Mouse (Mus musculus): ENCODE results near the gene Fgfbp3. TPM values are rescaled to one million over a fixed set of nuclear protein-coding genes. Genes with fewer than 3 reads are reported as not detected.

Fgfbp3 gene
- total and polyA plus RNA-seq, 2 experiments from 2014 or later = 40.0 to 44.8 TPM

GRCm38 (mm10) chr19:36925671-36926552 lies 6.5 kb upstream of the Fgfbp3 start, which contains the start of gene Btaf1:
Btaf1 (plus strand) TSS chr19:36926079.
- DNase-seq (peak; percentile 95), ATAC-seq (peak; percentile 98)
- Histone ChIP-seq H3K9ac (peak within 1 kb of the TSS; percentile 87), H3K4me1 (ENCODE audit: insufficient read depth) (0 out of 2 replicates have a peak, but pooled peaks cover 7% of the 10 kb centered on the region), H3K9me3 (ENCODE audit: low read length) (no peaks in the 10 kb centered on the region), H3K4me2 (ENCODE audit: low read depth) (peak within 1 kb of the TSS; percentile 93), H3K4me3 (ENCODE audit: low read depth, low read length) (peak within 1 kb of the TSS; percentile 91), H3K27ac (ENCODE audit: low read depth, low read length) (peak within 1 kb of the TSS; percentile 95), H3K27me3 (ENCODE audit: insufficient read depth, low read length) (no peaks in the 10 kb centered on the region), H3K36me3 (ENCODE audit: insufficient read depth) (no peaks in the 10 kb centered on the region)
- 0% methylated on average over 84 of the region's 98 CpGs for WGBS
- peak; percentile 21; the same call in 1 of the 2 replicates for TF ChIP-seq CTCF (IDR thresholded peaks at IDR 0.05; ENCODE audit: low read depth)

GRCm38 (mm10) chr19:36922936-36923335 lies 3.5 kb upstream of the Fgfbp3 start:
- Histone ChIP-seq H3K4me1 (ENCODE audit: insufficient read depth) (0 out of 2 replicates have a peak, but pooled peaks cover 7% of the 10 kb centered on the region), H3K27me3 (ENCODE audit: insufficient read depth, low read length) (no peaks in the 10 kb centered on the region), H3K36me3 (ENCODE audit: insufficient read depth) (no peaks in the 10 kb centered on the region), H3K27ac (ENCODE audit: low read depth, low read length) (no peak overlapping the region), H3K9ac (no peak overlapping the region), H3K4me2 (ENCODE audit: low read depth) (no peak overlapping the region), H3K4me3 (ENCODE audit: low read depth, low read length) (no peak overlapping the region), H3K9me3 (ENCODE audit: low read length) (no peaks in the 10 kb centered on the region)
- DNase-seq = no peak
- WGBS = 56% methylated on average over 3 of the region's 3 CpGs
- ATAC-seq = no peak
- TF ChIP-seq CTCF (IDR thresholded peaks at IDR 0.05; ENCODE audit: low read depth) = no peak

GRCm38 (mm10) chr19:36922015-36922414 lies 2.6 kb upstream of the Fgfbp3 start:
- H3K9me3 ChIP-seq (ENCODE audit: low read length) = no peaks in the 10 kb centered on the region
- peak; percentile 63 for TF ChIP-seq CTCF (IDR thresholded peaks at IDR 0.05; ENCODE audit: low read depth)
- H3K9ac ChIP-seq = no peak overlapping the region
- H3K27me3 ChIP-seq (ENCODE audit: insufficient read depth, low read length) = no peaks in the 10 kb centered on the region
- DNase-seq (peak; percentile 59), ATAC-seq (no peak)
- no peak overlapping the region for H3K27ac ChIP-seq (ENCODE audit: low read depth, low read length)
- 23% methylated on average over 2 of the region's 2 CpGs for WGBS
- 0 out of 2 replicates have a peak, but pooled peaks cover 7% of the 10 kb centered on the region for H3K4me1 ChIP-seq (ENCODE audit: insufficient read depth)
- H3K4me3 ChIP-seq (ENCODE audit: low read depth, low read length) = no peak overlapping the region
- H3K4me2 ChIP-seq (ENCODE audit: low read depth) = no peak overlapping the region
- H3K36me3 ChIP-seq (ENCODE audit: insufficient read depth) = no peaks in the 10 kb centered on the region

- Histone ChIP-seq H3K36me3 (ENCODE audit: insufficient read depth) (no peaks in the 10 kb centered on the region), H3K4me1 (ENCODE audit: insufficient read depth) (no peaks in the 10 kb centered on the region), H3K9me3 (ENCODE audit: low read length) (no peaks in the 10 kb centered on the region), H3K27me3 (ENCODE audit: insufficient read depth, low read length) (no peaks in the 10 kb centered on the region), H3K9ac (peak overlapping the region; percentile 84), H3K4me2 (ENCODE audit: low read depth) (peak overlapping the region; percentile 79), H3K27ac (ENCODE audit: low read depth, low read length) (peak overlapping the region; percentile 84), H3K4me3 (ENCODE audit: low read depth, low read length) (peak overlapping the region; percentile 79)
- ATAC-seq = peak; percentile 94
- under 1% methylated on average over 75 of the region's 85 CpGs for WGBS
- peak; percentile 75 for TF ChIP-seq CTCF (IDR thresholded peaks at IDR 0.05; ENCODE audit: low read depth)
- peak; percentile 87 for DNase-seq
Measured at GRCm38 (mm10) chr19:36918441-36919301, 744 bp downstream of the Fgfbp3 start.

GRCm38 (mm10) chr19:36916876-36917389 lies 2.5 kb downstream of the Fgfbp3 start:
- TF ChIP-seq CTCF (IDR thresholded peaks at IDR 0.05; ENCODE audit: low read depth) = no peak
- H3K27ac ChIP-seq (ENCODE audit: low read depth, low read length) = no peak overlapping the region
- no peaks in the 10 kb centered on the region for H3K27me3 ChIP-seq (ENCODE audit: insufficient read depth, low read length)
- no peak overlapping the region for H3K4me3 ChIP-seq (ENCODE audit: low read depth, low read length)
- DNase-seq (no peak), ATAC-seq (no peak)
- H3K9ac ChIP-seq = no peak overlapping the region
- H3K36me3 ChIP-seq (ENCODE audit: insufficient read depth) = no peaks in the 10 kb centered on the region
- no peaks in the 10 kb centered on the region for H3K4me1 ChIP-seq (ENCODE audit: insufficient read depth)
- WGBS = 79% methylated on average over 1 of the region's 1 CpGs
- H3K9me3 ChIP-seq (ENCODE audit: low read length) = no peaks in the 10 kb centered on the region
- H3K4me2 ChIP-seq (ENCODE audit: low read depth) = peak overlapping the region; percentile 5; the same call in 1 of the 2 replicates

- DNase-seq (no peak), ATAC-seq (no peak)
- no peak overlapping the region for H3K9ac ChIP-seq
- H3K9me3 ChIP-seq (ENCODE audit: low read length) = no peaks in the 10 kb centered on the region
- no peak overlapping the region for H3K27ac ChIP-seq (ENCODE audit: low read depth, low read length)
- TF ChIP-seq CTCF (IDR thresholded peaks at IDR 0.05; ENCODE audit: low read depth) = no peak
- H3K36me3 ChIP-seq (ENCODE audit: insufficient read depth) = no peaks in the 10 kb centered on the region
- H3K4me2 ChIP-seq (ENCODE audit: low read depth) = no peak overlapping the region
- 68% methylated on average over 4 of the region's 4 CpGs for WGBS
- H3K4me1 ChIP-seq (ENCODE audit: insufficient read depth) = no peaks in the 10 kb centered on the region
- no peaks in the 10 kb centered on the region for H3K27me3 ChIP-seq (ENCODE audit: insufficient read depth, low read length)
- H3K4me3 ChIP-seq (ENCODE audit: low read depth, low read length) = no peak overlapping the region
Measured at GRCm38 (mm10) chr19:36916206-36916605, 3.2 kb downstream of the Fgfbp3 start.
